Mouse (Mus musculus): Measurements from ENCODE around the gene Pitx2.

Gene Pitx2

GRCm38 (mm10) chr3:129256766-129257165, 57.1 kb downstream of the Pitx2 start:
- peak; percentile 5 for DNase-seq (ENCODE audit: low read depth, low spot score)

GRCm38 (mm10) chr3:129258497-129258896, 58.8 kb downstream of the Pitx2 start:
- no peak for DNase-seq (ENCODE audit: low read depth, low spot score)

Measured in skeletal muscle tissue, adult 2 months (tissue).